Mouse (Mus musculus) bone marrow macrophage, adult 2 months (primary cell): ENCODE data around the gene Fam131b. TPM values are rescaled to one million over a fixed set of nuclear protein-coding genes. Genes with fewer than 3 reads are reported as not detected.
A peak's percentile ranks its signal among the peaks of the same experiment; 100 is the strongest.

Experiments
- H3K27ac ChIP-seq: 2 replicates; pipeline ENCODE4 v1.5.1; 2012; ENCODE audit warnings: low read depth, low read length; ENCODE audit not compliant: insufficient read depth
- H3K4me1 ChIP-seq: 2 replicates; pipeline ENCODE4 v1.6.1; 2012; ENCODE audit warnings: low read length; ENCODE audit not compliant: control insufficient read depth, insufficient read depth
- H3K4me3 ChIP-seq: 2 replicates; pipeline ENCODE4 v1.5.1; 2012; ENCODE audit warnings: mild to moderate bottlenecking, low read length, moderate library complexity; ENCODE audit not compliant: insufficient read depth
- CTCF ChIP-seq: IDR thresholded peaks from 2 replicates; pipeline ENCODE4 v1.5.1; 2012; ENCODE audit warnings: low read depth, mild to moderate bottlenecking, low read length, moderate library complexity
- POLR2A ChIP-seq: IDR thresholded peaks from 2 replicates; pipeline ENCODE4 v1.6.1; 2012; ENCODE audit warnings: mild to moderate bottlenecking, low read depth, low read length, borderline replicate concordance
- polyA plus RNA-seq: library from polyadenylated mRNA; stranded (reverse); fragments of >200 nt; gene quantifications from 2 replicates; pipeline ENCODE4 v1.2.4, GENCODE M21; 2012; ENCODE audit not compliant: missing spikeins, insufficient read depth, insufficient read length

Gene Fam131b
- polyA plus RNA-seq, 1 experiment, result not detected

GRCm38 (mm10) chr6:42357901-42358300, 33.5 kb upstream of the Fam131b start:
- no peak overlapping the region for H3K27ac ChIP-seq
- no peak for TF ChIP-seq POLR2A
- TF ChIP-seq CTCF, result no peak
- H3K4me3 ChIP-seq, result no peak overlapping the region
- peaks cover 18% of the 10 kb centered on the region for H3K4me1 ChIP-seq

GRCm38 (mm10) chr6:42356913-42357312, 32.5 kb upstream of the Fam131b start:
- Histone ChIP-seq H3K27ac (no peak overlapping the region), H3K4me1 (peaks cover 28% of the 10 kb centered on the region), H3K4me3 (no peak overlapping the region)
- no peak for TF ChIP-seq POLR2A
- no peak for TF ChIP-seq CTCF

DNA sequence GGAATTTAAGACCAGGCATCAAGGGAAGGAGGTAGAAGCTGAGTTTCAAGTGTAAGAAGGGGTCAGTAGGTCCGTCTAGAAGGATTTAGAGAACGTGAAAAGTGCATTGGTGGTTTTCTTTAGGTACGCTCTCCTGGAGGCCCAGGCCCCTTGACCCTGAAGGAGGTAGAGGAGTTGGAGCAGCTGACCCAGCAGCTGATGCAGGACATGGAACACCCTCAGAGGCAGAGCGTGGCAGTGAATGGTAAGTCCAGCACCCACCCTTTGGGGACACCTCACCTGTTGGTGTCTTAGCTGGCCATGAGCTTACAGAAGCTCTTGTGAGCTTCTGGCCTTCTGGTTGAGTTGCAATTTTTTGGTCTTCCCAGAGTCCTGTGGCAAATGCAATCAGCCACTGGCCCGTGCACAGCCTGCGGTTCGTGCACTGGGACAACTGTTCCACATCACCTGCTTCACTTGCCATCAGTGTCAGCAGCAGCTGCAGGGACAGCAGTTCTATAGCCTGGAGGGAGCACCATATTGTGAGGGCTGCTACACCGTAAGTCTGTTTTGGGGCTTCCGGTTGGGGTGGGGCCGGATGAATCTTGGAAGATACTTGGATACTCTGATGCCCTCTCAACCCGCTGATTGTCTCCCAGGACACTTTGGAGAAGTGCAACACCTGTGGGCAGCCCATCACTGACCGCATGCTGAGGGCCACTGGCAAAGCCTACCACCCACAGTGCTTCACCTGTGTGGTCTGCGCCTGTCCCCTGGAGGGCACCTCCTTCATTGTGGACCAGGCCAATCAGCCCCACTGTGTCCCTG, 31.6 kb upstream of the Fam131b start:
- no peak for TF ChIP-seq CTCF
- no peak for TF ChIP-seq POLR2A
- Histone ChIP-seq H3K4me1 (peaks cover 37% of the 10 kb centered on the region), H3K27ac (no peak overlapping the region), H3K4me3 (no peak overlapping the region)

- TF ChIP-seq POLR2A (no peak), CTCF (no peak)
- Histone ChIP-seq H3K4me1 (peaks cover 40% of the 10 kb centered on the region), H3K27ac (no peak overlapping the region), H3K4me3 (no peak overlapping the region)
These were observed 30.9 kb upstream of the Fam131b start for GRCm38 (mm10) chr6:42355366-42355765.

- Histone ChIP-seq H3K4me3 (peak overlapping the region; percentile 14; the same call in 1 of the 2 replicates), H3K4me1 (peaks cover 40% of the 10 kb centered on the region), H3K27ac (peak overlapping the region; percentile 84)
- no peak for TF ChIP-seq POLR2A
- TF ChIP-seq CTCF, result no peak
These were observed 29.9 kb upstream of the Fam131b start for GRCm38 (mm10) chr6:42354076-42355019.

DNA sequence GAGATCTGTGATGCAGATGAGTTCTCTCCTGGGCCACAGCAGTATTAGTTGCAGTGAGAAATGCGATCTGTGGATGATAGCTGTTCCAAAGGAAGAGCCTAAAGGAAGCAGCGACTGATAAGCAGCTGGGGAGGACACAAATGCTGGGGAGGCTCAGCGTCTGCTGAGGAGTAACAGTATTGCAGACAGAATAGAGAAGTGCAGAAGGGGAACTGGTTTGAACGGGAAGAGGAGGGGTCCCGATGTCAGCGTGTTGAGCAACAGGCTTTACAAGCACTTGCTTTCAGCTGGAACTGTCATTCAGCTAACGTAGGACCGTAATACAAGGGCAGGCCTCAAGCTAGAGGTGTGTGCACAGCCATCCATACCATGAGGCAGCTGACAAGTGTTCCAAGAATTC, 28.7 kb upstream of the Fam131b start:
- TF ChIP-seq CTCF, result no peak
- no peak for TF ChIP-seq POLR2A
- peak overlapping the region; percentile 84 for H3K27ac ChIP-seq
- H3K4me3 ChIP-seq, result no peak overlapping the region; the same call in 1 of the 2 replicates
- H3K4me1 ChIP-seq, result peaks cover 40% of the 10 kb centered on the region

- Histone ChIP-seq H3K4me1 (peaks cover 40% of the 10 kb centered on the region), H3K4me3 (no peak overlapping the region), H3K27ac (peak overlapping the region; percentile 62)
- TF ChIP-seq POLR2A, result no peak
- TF ChIP-seq CTCF, result no peak
These were observed 28.0 kb upstream of the Fam131b start for GRCm38 (mm10) chr6:42352486-42352846.

DNA sequence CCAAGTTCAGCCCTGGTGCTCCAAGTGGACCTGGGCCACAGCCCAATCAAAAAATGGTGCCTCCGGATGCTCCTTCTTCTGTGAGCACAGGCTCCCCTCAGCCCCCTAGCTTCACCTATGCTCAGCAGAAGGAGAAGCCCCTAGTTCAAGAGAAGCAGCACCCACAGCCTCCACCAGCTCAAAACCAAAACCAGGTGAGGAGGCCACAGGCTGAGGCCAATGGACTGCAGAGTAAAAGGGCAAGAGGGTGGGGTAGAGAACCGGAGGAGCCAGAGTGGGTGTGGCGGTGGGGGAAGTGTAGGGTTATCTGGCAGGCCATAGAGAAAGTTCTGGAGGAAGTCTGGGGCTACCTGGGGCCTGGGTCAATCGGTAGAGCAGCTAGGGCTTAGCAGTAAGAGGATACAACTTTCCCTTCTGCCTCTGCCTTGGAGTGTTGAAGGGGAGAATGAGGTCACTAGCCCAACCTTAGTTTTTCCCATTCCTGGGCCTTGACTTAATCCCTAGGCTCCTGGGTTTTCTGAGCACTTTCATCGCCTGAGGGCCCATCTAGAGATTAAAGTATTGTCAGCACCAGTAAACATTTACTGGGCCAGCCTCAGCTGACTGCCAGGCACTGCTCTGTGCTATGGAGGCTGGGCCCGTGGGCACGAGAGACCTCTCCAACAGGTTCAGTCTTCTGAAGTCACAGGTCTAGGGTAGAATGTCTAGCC, 27.5 kb upstream of the Fam131b start:
- H3K4me1 ChIP-seq, result peaks cover 40% of the 10 kb centered on the region
- TF ChIP-seq POLR2A (no peak), CTCF (no peak)
- H3K27ac ChIP-seq, result 0 out of 2 replicates have a peak overlapping the region, but pooled peaks have one; percentile 62
- H3K4me3 ChIP-seq, result no peak overlapping the region
